Mouse (Mus musculus) lung, postnatal 0 days (tissue): ENCODE measurements around the gene Srsf3.

Experiments
- CTCF ChIP-seq: IDR thresholded peaks from 2 replicates; pipeline ENCODE4 v1.5.1; 2016; ENCODE audit warnings: antibody characterized with exemption, mild to moderate bottlenecking
- EP300 ChIP-seq: IDR thresholded peaks from 2 replicates; pipeline ENCODE4 v1.6.1; 2016; ENCODE audit warnings: antibody characterized with exemption, mild to moderate bottlenecking, control low read depth

DNA sequence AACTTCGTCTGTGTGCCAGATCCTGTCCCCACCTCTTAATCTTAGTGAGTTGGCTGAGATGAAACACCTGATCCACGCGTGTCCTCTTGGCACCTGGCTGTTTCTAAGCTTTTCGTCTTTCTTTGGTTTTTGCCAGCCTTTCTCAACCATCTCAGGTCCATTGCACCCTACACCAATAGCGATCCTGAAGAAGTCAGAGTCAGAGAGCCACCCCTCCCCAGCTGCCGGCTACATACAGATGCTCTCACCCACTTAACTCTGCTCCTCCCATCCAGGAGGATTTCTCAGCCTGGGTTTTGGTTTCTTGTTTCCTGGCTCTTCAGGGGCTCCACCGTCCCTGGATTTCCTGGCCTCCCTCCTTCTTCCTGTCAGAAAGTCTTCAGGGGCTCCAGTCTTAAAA is 13.0 kb upstream of the Srsf3 start:
- TF ChIP-seq CTCF (no peak), EP300 (no peak)
